Mouse (Mus musculus): Measurements from ENCODE around the gene Defb48. TPM values are rescaled to one million over a fixed set of nuclear protein-coding genes. Genes with fewer than 3 reads are reported as not detected.
A peak's percentile ranks its signal among the peaks of the same experiment; 100 is the strongest.

Defb48 gene
- not detected in 2 replicates for polyA plus RNA-seq (2014; fragmentation: Nextera tagmentation; extraction: Ambion mirVana)

DNA sequence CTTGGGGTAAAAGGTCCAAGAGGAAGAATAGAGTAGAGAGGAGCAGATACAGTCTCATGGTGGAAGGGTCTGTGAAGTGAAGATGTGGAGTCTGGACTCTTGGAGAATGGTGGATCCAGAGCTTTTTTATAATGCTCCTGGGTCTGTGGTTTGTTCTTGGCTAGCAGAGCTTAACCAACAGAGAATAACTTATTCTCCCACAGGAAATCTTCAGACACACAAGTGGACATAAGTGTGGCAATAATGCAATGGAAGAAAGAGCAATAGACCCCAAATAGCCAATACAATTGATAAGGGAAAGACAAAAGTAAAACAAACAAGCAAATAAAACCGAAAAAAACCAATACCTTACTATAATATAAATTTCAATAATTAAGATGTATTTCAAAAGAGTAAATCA is at the start of gene Defb48:
Defb48 (minus strand) TSS at position 101 of the 400 bp plus-strand sequence.
- no peak within 1 kb of the TSS for H3K4me2 ChIP-seq
- H3K4me3 ChIP-seq (ENCODE audit: low read depth, low read length) = no peak within 1 kb of the TSS
- no peaks in the 10 kb centered on the region for H3K27me3 ChIP-seq (ENCODE audit: control insufficient read depth, insufficient read depth, low read length)
- ATAC-seq (ENCODE audit: low FRiP score) = no peak
- 76% methylated on average over 1 of the region's 1 CpGs for WGBS
- peaks cover 3% of the 10 kb centered on the region; the same call in 1 of the 2 replicates for H3K9me3 ChIP-seq (ENCODE audit: control insufficient read depth, low read length)
- DNase-seq (ENCODE audit: low spot score, missing footprints) = peak; percentile 66
- H3K4me1 ChIP-seq (ENCODE audit: control insufficient read depth, insufficient read depth, low read length) = no peaks in the 10 kb centered on the region
- H3K27ac ChIP-seq (ENCODE audit: low read depth, low read length) = no peak within 1 kb of the TSS
- H3K9ac ChIP-seq (ENCODE audit: low read length) = no peak within 1 kb of the TSS
- no peaks in the 10 kb centered on the region for H3K36me3 ChIP-seq (ENCODE audit: control insufficient read depth, insufficient read depth, low read length)

DNA sequence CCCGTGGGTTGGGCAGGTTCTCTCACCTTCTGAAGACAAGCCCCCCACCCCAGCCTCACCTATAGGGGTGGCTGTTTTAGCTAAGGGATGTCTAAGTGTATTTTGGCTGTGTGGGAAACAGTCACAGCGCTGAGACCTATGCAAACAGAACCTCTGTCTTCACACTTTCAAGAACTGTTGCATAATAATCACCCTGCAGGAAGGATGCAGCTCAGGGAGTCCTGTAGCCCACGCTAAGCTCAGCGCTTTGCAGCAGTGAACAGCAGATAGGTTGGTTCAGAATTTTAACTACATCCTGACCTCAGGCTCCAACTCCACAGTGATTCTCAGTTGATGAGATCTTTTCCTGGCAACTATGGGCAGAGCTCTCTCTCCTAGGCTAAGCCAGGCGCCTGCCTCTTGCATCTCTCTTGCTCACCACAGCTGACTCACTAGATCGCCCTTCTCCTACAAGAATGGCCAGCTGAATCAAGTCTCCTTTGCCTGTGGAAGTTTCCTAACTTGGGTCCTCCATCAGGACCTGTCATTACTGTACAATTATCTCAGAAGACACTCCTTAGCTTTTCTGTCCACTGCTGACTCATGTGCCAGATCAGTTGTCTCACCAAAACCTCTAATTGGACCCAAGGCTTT is 36.3 kb upstream of the Defb48 start:
- no peaks in the 10 kb centered on the region for H3K36me3 ChIP-seq (ENCODE audit: control insufficient read depth, insufficient read depth, low read length)
- DNase-seq (ENCODE audit: low spot score, missing footprints) = no peak
- H3K9ac ChIP-seq (ENCODE audit: low read length) = no peak overlapping the region
- 50% methylated on average over 6 of the region's 6 CpGs for WGBS
- no peak overlapping the region for H3K27ac ChIP-seq (ENCODE audit: low read depth, low read length)
- no peaks in the 10 kb centered on the region for H3K4me1 ChIP-seq (ENCODE audit: control insufficient read depth, insufficient read depth, low read length)
- no peak for ATAC-seq (ENCODE audit: low FRiP score)
- no peak overlapping the region for H3K4me2 ChIP-seq
- no peaks in the 10 kb centered on the region for H3K9me3 ChIP-seq (ENCODE audit: control insufficient read depth, low read length)
- H3K4me3 ChIP-seq (ENCODE audit: low read depth, low read length) = no peak overlapping the region
- no peaks in the 10 kb centered on the region for H3K27me3 ChIP-seq (ENCODE audit: control insufficient read depth, insufficient read depth, low read length)

DNA sequence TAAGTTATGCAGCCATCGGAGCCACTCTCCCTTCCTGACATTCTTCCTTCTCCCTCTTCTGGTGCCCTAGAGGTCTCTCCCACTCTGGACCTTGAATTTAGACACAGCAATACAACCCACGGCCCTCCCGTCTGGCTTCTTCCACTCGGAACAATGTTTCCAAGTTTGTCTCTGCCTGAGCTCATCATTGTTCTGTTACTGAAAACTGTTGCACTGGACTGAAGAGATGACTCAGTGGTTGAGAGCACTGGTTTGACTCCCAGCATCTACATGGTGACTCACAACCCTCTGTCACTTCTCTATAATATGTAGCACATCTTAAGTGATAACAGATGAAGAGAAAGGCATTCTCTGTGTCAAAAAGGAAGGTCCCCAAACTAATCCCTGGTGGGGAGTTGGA is 30.4 kb upstream of the Defb48 start:
- Histone ChIP-seq H3K4me3 (ENCODE audit: low read depth, low read length) (no peak overlapping the region), H3K9ac (ENCODE audit: low read length) (no peak overlapping the region), H3K9me3 (ENCODE audit: control insufficient read depth, low read length) (no peaks in the 10 kb centered on the region), H3K36me3 (ENCODE audit: control insufficient read depth, insufficient read depth, low read length) (no peaks in the 10 kb centered on the region), H3K27me3 (ENCODE audit: control insufficient read depth, insufficient read depth, low read length) (no peaks in the 10 kb centered on the region), H3K4me1 (ENCODE audit: control insufficient read depth, insufficient read depth, low read length) (no peaks in the 10 kb centered on the region), H3K27ac (ENCODE audit: low read depth, low read length) (no peak overlapping the region), H3K4me2 (no peak overlapping the region)
- DNase-seq (ENCODE audit: low spot score, missing footprints) (no peak), ATAC-seq (ENCODE audit: low FRiP score) (no peak)
- 90% methylated on average over 4 of the region's 4 CpGs for WGBS

DNA sequence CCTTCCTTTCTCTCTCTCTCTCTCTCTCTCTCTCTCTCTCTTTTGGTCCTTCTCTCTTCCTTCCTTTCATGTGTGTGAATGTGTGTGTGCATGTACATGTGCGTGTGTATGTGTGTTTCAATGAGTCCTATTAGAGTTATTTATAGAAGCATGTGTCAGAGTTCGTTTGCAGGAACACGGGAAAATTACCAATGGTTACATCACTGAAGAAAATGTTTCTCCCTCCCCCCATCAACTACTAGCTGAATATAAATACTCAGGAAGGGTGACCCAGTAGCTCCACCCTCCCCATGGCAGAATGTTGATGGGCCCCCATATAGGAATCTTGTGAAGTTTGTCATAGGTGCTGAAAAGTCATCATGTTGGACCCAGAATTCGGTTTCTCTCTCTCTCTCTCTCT is 28.8 kb upstream of the Defb48 start:
- no peak overlapping the region for H3K4me3 ChIP-seq (ENCODE audit: low read depth, low read length)
- H3K36me3 ChIP-seq (ENCODE audit: control insufficient read depth, insufficient read depth, low read length) = no peaks in the 10 kb centered on the region
- no peak overlapping the region for H3K9ac ChIP-seq (ENCODE audit: low read length)
- DNase-seq (ENCODE audit: low spot score, missing footprints) (no peak), ATAC-seq (ENCODE audit: low FRiP score) (no peak)
- no peak overlapping the region for H3K4me2 ChIP-seq
- 86% methylated on average over 4 of the region's 4 CpGs for WGBS
- no peak overlapping the region for H3K27ac ChIP-seq (ENCODE audit: low read depth, low read length)
- no peaks in the 10 kb centered on the region for H3K4me1 ChIP-seq (ENCODE audit: control insufficient read depth, insufficient read depth, low read length)
- no peaks in the 10 kb centered on the region for H3K27me3 ChIP-seq (ENCODE audit: control insufficient read depth, insufficient read depth, low read length)
- H3K9me3 ChIP-seq (ENCODE audit: control insufficient read depth, low read length) = no peaks in the 10 kb centered on the region

DNA sequence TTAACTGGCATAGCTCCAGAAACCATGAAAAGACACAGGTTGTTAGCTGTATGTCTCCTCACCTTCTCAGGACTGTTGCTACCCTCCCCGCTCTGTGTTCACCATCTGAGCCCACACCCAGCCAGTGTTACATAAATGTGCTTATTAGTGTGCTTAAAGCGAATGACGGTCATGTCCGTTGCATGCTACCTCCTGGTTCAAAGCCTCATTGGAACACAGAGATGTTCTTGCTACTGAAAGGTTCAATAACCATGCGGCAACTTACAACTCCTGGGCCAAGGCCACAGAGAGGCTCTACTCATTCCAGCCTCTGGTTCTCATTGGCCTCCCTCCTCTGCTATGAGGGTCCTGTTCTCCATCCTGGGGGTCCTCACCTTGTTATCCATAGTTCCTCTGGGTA is 27.2 kb upstream of the Defb48 start, which contains the start of gene Defb43:
Defb43 (plus strand) TSS at position 301 of the 400 bp plus-strand sequence.
- ATAC-seq (ENCODE audit: low FRiP score) (no peak), DNase-seq (ENCODE audit: low spot score, missing footprints) (peak; percentile 62)
- no peaks in the 10 kb centered on the region for H3K36me3 ChIP-seq (ENCODE audit: control insufficient read depth, insufficient read depth, low read length)
- no peak within 1 kb of the TSS for H3K4me3 ChIP-seq (ENCODE audit: low read depth, low read length)
- no peak within 1 kb of the TSS for H3K4me2 ChIP-seq
- H3K9ac ChIP-seq (ENCODE audit: low read length) = no peak within 1 kb of the TSS
- H3K4me1 ChIP-seq (ENCODE audit: control insufficient read depth, insufficient read depth, low read length) = no peaks in the 10 kb centered on the region
- no peaks in the 10 kb centered on the region for H3K9me3 ChIP-seq (ENCODE audit: control insufficient read depth, low read length)
- H3K27me3 ChIP-seq (ENCODE audit: control insufficient read depth, insufficient read depth, low read length) = no peaks in the 10 kb centered on the region
- 96% methylated on average over 5 of the region's 5 CpGs for WGBS
- H3K27ac ChIP-seq (ENCODE audit: low read depth, low read length) = no peak within 1 kb of the TSS

DNA sequence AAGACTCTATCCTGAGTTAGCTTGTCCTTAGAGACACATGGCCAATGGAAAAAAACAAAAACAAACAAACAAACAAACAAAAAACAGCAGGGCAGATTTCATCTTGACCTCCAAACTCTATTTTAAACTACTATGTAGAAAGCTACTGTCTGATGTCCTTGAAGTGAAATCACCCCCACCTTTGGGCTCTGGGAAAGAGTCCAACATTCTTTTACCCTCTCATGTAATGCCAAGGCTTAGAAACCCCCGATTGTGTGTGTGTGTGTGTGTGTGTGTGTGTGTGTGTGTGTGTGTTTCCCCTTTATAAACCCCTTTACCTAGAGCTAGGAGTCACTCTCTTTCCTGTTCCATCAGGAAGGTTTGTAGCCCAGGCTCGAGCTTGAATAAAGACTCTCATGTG is 18.3 kb upstream of the Defb48 start:
- Histone ChIP-seq H3K4me1 (ENCODE audit: control insufficient read depth, insufficient read depth, low read length) (no peaks in the 10 kb centered on the region), H3K9me3 (ENCODE audit: control insufficient read depth, low read length) (no peaks in the 10 kb centered on the region), H3K27ac (ENCODE audit: low read depth, low read length) (no peak overlapping the region), H3K27me3 (ENCODE audit: control insufficient read depth, insufficient read depth, low read length) (no peaks in the 10 kb centered on the region), H3K36me3 (ENCODE audit: control insufficient read depth, insufficient read depth, low read length) (no peaks in the 10 kb centered on the region), H3K9ac (ENCODE audit: low read length) (no peak overlapping the region), H3K4me3 (ENCODE audit: low read depth, low read length) (no peak overlapping the region), H3K4me2 (no peak overlapping the region)
- DNase-seq (ENCODE audit: low spot score, missing footprints) (peak; percentile 12), ATAC-seq (ENCODE audit: low FRiP score) (no peak)
- 81% methylated on average over 2 of the region's 2 CpGs for WGBS

DNA sequence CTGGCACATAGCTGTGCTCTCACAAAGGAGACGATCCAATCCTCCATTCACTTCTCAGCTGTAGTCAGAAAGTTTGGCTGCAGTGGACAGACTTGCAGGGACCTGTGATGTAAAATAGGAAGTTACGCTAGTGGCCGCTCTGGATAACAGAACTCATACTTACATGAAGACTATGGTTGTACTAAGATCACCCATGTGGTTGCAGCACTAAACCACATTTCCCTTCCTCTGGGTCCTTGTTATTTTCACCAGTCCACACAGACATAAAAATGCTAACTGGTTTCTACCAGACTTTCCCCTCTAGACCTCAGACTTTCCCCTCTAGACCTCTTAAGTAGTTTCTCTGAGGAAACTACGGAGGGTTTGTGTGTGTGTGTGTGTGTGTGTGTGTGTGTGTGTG is 14.7 kb upstream of the Defb48 start:
- WGBS = 82% methylated on average over 4 of the region's 4 CpGs
- Histone ChIP-seq H3K4me3 (ENCODE audit: low read depth, low read length) (no peak overlapping the region), H3K9ac (ENCODE audit: low read length) (no peak overlapping the region), H3K27me3 (ENCODE audit: control insufficient read depth, insufficient read depth, low read length) (no peaks in the 10 kb centered on the region), H3K27ac (ENCODE audit: low read depth, low read length) (no peak overlapping the region), H3K4me1 (ENCODE audit: control insufficient read depth, insufficient read depth, low read length) (no peaks in the 10 kb centered on the region), H3K9me3 (ENCODE audit: control insufficient read depth, low read length) (no peaks in the 10 kb centered on the region), H3K4me2 (no peak overlapping the region), H3K36me3 (ENCODE audit: control insufficient read depth, insufficient read depth, low read length) (no peaks in the 10 kb centered on the region)
- ATAC-seq (ENCODE audit: low FRiP score) (no peak), DNase-seq (ENCODE audit: low spot score, missing footprints) (peak; percentile 2)

DNA sequence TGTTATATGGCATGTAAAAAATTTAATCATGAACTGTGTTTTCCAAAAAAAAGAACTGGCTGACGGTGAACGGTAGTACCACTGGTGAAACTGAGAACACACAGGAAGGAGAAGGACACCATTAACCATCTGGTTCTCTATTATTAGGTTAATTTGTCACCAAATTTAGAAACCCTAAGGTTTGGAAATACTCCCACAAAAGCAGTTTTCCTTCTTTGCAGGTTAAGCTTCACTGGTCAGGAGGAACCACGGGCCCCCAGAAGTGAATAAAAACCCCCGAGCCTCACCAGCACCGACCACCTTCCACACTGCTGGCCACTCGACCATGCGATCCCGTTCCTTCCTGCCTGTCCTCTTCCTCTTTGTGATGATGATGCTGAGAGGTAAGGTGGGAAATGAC is 13.5 kb upstream of the Defb48 start, which contains the start of gene Defb47:
Defb47 (plus strand) TSS at position 301 of the 400 bp plus-strand sequence.
- no peak within 1 kb of the TSS for H3K4me2 ChIP-seq
- H3K36me3 ChIP-seq (ENCODE audit: control insufficient read depth, insufficient read depth, low read length) = no peaks in the 10 kb centered on the region
- ATAC-seq (ENCODE audit: low FRiP score) (no peak), DNase-seq (ENCODE audit: low spot score, missing footprints) (peak; percentile 26)
- H3K27me3 ChIP-seq (ENCODE audit: control insufficient read depth, insufficient read depth, low read length) = no peaks in the 10 kb centered on the region
- 84% methylated on average over 8 of the region's 8 CpGs for WGBS
- no peak within 1 kb of the TSS for H3K9ac ChIP-seq (ENCODE audit: low read length)
- H3K9me3 ChIP-seq (ENCODE audit: control insufficient read depth, low read length) = no peaks in the 10 kb centered on the region
- no peak within 1 kb of the TSS for H3K27ac ChIP-seq (ENCODE audit: low read depth, low read length)
- H3K4me1 ChIP-seq (ENCODE audit: control insufficient read depth, insufficient read depth, low read length) = no peaks in the 10 kb centered on the region
- no peak within 1 kb of the TSS for H3K4me3 ChIP-seq (ENCODE audit: low read depth, low read length)

DNA sequence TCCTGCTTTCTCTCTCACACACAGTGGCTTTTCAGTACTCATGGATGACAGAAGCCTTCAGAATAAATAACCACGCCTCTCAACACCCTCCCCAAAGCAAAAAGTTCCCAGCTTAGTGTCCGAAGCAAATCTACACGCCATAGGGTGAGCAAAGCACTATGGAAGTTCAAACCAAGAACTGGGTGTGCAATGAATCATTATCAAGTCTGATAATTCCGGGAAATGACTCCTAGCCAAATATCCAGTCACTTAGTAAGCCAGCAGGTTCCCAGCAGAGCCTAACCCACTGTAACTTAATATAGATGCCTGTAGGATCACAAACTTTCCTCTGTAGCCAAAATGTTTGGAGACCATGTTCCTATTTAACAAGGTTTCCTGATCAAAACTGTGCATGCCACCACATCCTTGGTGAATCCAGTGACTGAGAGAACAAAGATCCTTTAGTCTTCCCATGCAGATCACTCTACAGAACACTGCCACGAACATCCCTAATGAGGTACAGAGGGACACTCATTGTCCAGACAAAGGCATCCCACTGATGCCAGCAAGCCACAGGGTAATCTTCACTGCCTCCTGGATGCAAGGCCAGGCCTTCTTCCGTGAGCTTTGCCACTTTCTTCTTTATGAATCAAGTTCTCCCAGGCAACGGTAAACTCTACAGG is 7.7 kb upstream of the Defb48 start:
- Histone ChIP-seq H3K27me3 (ENCODE audit: control insufficient read depth, insufficient read depth, low read length) (no peaks in the 10 kb centered on the region), H3K4me1 (ENCODE audit: control insufficient read depth, insufficient read depth, low read length) (no peaks in the 10 kb centered on the region), H3K4me3 (ENCODE audit: low read depth, low read length) (no peak overlapping the region), H3K36me3 (ENCODE audit: control insufficient read depth, insufficient read depth, low read length) (no peaks in the 10 kb centered on the region), H3K9me3 (ENCODE audit: control insufficient read depth, low read length) (peaks cover 3% of the 10 kb centered on the region; the same call in 1 of the 2 replicates), H3K27ac (ENCODE audit: low read depth, low read length) (no peak overlapping the region), H3K4me2 (no peak overlapping the region), H3K9ac (ENCODE audit: low read length) (no peak overlapping the region)
- 49% methylated on average over 7 of the region's 7 CpGs for WGBS
- DNase-seq (ENCODE audit: low spot score, missing footprints) (no peak), ATAC-seq (ENCODE audit: low FRiP score) (no peak)
